Mouse (Mus musculus): ENCODE measurements around the gene Fbxo34.
"Not testable (repeated sequence)": the region's sequence is repeated elsewhere in the genome, so short reads cannot be mapped to it uniquely, and the experiment has no call there.

Gene Fbxo34

GRCm38 (mm10) chr14:47563106-47563505, 112.9 kb downstream of the Fbxo34 start:
- DNase-seq (ENCODE audit: low spot score): no peak

- peak; percentile 75 for DNase-seq (ENCODE audit: low spot score)
Observed at GRCm38 (mm10) chr14:47567962-47568652, 117.9 kb downstream of the Fbxo34 start.

- DNase-seq (ENCODE audit: low spot score): not testable (repeated sequence)
Observed at GRCm38 (mm10) chr14:47570549-47570948, 120.3 kb downstream of the Fbxo34 start, which contains the start of gene Atg14. TSS of gene Atg14 (minus strand) at chr14:47570649.

- DNase-seq (ENCODE audit: low spot score): no peak
Observed at GRCm38 (mm10) chr14:47572707-47573106, 122.5 kb downstream of the Fbxo34 start.

- no peak for DNase-seq (ENCODE audit: low spot score)
Observed at GRCm38 (mm10) chr14:47574721-47575120, 124.5 kb downstream of the Fbxo34 start.

GRCm38 (mm10) chr14:47576687-47577086, 126.5 kb downstream of the Fbxo34 start:
- no peak for DNase-seq (ENCODE audit: low spot score)

- DNase-seq (ENCODE audit: low spot score): no peak
Observed at GRCm38 (mm10) chr14:47578086-47578485, 127.9 kb downstream of the Fbxo34 start.

GRCm38 (mm10) chr14:47581280-47581679, 131.1 kb downstream of the Fbxo34 start:
- no peak for DNase-seq (ENCODE audit: low spot score)

Data from T-cell, adult 2 months (primary cell).